Mouse (Mus musculus) lung, postnatal 25 days (tissue): ENCODE results near the gene Mertk.

ENCODE experiments used
- DNase-seq: peaks from one replicate; pipeline ENCODE4 v3.0.0; 2022; ENCODE audit warnings: low spot score

The Mertk gene

GRCm38 (mm10) chr2:128818956-128819643, 120.3 kb downstream of the Mertk start:
- peak; percentile 58 for DNase-seq

- DNase-seq = no peak
These were observed 121.9 kb downstream of the Mertk start for GRCm38 (mm10) chr2:128820631-128821030.

- DNase-seq = no peak
These were observed 125.1 kb downstream of the Mertk start for GRCm38 (mm10) chr2:128823893-128824292.

GRCm38 (mm10) chr2:128827787-128828186, 129.0 kb downstream of the Mertk start:
- DNase-seq = no peak

GRCm38 (mm10) chr2:128832611-128833010, 133.9 kb downstream of the Mertk start:
- DNase-seq = no peak

GRCm38 (mm10) chr2:128833035-128833434, 134.3 kb downstream of the Mertk start:
- no peak for DNase-seq

GRCm38 (mm10) chr2:128833435-128833834, 134.7 kb downstream of the Mertk start:
- no peak for DNase-seq

GRCm38 (mm10) chr2:128837531-128837930, 138.8 kb downstream of the Mertk start:
- DNase-seq = no peak

GRCm38 (mm10) chr2:128838611-128839010, 139.9 kb downstream of the Mertk start:
- DNase-seq = peak; percentile 21

- DNase-seq = no peak
These were observed 140.7 kb downstream of the Mertk start for GRCm38 (mm10) chr2:128839501-128839900.

- DNase-seq = no peak
These were observed 143.7 kb downstream of the Mertk start for GRCm38 (mm10) chr2:128842437-128842836.

- no peak for DNase-seq
These were observed 151.3 kb downstream of the Mertk start for GRCm38 (mm10) chr2:128850036-128850435.
